Mouse (Mus musculus) forebrain, embryonic 14.5 days (tissue): ENCODE results near the gene Dydc2. TPM values are rescaled to one million over a fixed set of nuclear protein-coding genes. Genes with fewer than 3 reads are reported as not detected.

Experiments
- ATAC-seq: fragments of 200-750 bp; cut with Nextera tagmentation; 2 replicates; pipeline ENCODE4 v1.8.0; 2017; ENCODE audit warnings: mild to moderate bottlenecking, moderate library complexity
- DNase-seq: peaks from one replicate; pipeline ENCODE4 v3.0.0-alpha.2; 2015; ENCODE audit warnings: low spot score
- H3K27ac ChIP-seq: fragments of 300-500 bp; sonication (generic); 2 replicates; pipeline ENCODE4 v1.5.1; 2014; ENCODE audit warnings: low read depth, mild to moderate bottlenecking, control low read depth, low read length, moderate library complexity
- H3K27me3 ChIP-seq: fragments of 300-500 bp; sonication (generic); replicated peaks from 2 replicates; pipeline ENCODE4 v1.6.1; 2014; ENCODE audit warnings: low read length, control low read depth, mixed read lengths; ENCODE audit not compliant: control insufficient read depth, insufficient read depth
- H3K36me3 ChIP-seq: fragments of 300-500 bp; sonication (generic); 2 replicates; pipeline ENCODE4 v1.6.1; 2014; ENCODE audit warnings: low read length, control low read depth; ENCODE audit not compliant: control insufficient read depth, insufficient read depth
- H3K4me1 ChIP-seq: fragments of 300-500 bp; sonication (generic); 2 replicates; pipeline ENCODE4 v1.6.1; 2014; ENCODE audit warnings: antibody characterized with exemption, low read length, control low read depth; ENCODE audit not compliant: control insufficient read depth, insufficient read depth
- H3K4me2 ChIP-seq: fragments of 300-500 bp; sonication (generic); 2 replicates; pipeline ENCODE4 v1.6.1; 2014; ENCODE audit warnings: mild to moderate bottlenecking, control low read depth, low read length
- H3K4me3 ChIP-seq: fragments of 300-500 bp; sonication (generic); 2 replicates; pipeline ENCODE4 v1.5.1; 2014; ENCODE audit warnings: low read depth, low read length, control low read depth
- H3K9ac ChIP-seq: fragments of 300-500 bp; sonication (generic); 2 replicates; pipeline ENCODE4 v1.6.1; 2014; ENCODE audit warnings: mild to moderate bottlenecking, low read length, control low read depth, moderate library complexity
- H3K9me3 ChIP-seq: fragments of 300-500 bp; sonication (generic); replicated peaks from 2 replicates; pipeline ENCODE4 v1.6.1; 2016; ENCODE audit warnings: low read length, control low read depth, mixed read lengths; ENCODE audit not compliant: control insufficient read depth
- WGBS: fragments of 180-500 bp; shearing (Covaris S2); extraction: QIAGEN DNeasy Blood & Tissue Kit; methylation state at CpG from one replicate; pipeline ENCODE4 v1.1.7; 2014; 5-methylcytosine and 5-hydroxymethylcytosine counted together
- polyA plus RNA-seq: library from polyadenylated mRNA; unstranded; fragments of >200 nt; fragmentation: Nextera tagmentation; extraction: Ambion mirVana; gene quantifications from 2 replicates; pipeline ENCODE4 v1.2.1, GENCODE M21; 2014

The Dydc2 gene
- polyA plus RNA-seq, 1 experiment from 2014 or later = 0.58 TPM

GRCm38 (mm10) chr14:40999904-41000645 lies 68.9 kb downstream of the Dydc2 start:
- Histone ChIP-seq H3K9me3 (no peaks in the 10 kb centered on the region), H3K4me1 (peaks cover 10% of the 10 kb centered on the region; the same call in 1 of the 2 replicates), H3K36me3 (peaks cover 41% of the 10 kb centered on the region), H3K4me3 (no peak overlapping the region), H3K4me2 (no peak overlapping the region), H3K27me3 (no peaks in the 10 kb centered on the region), H3K27ac (no peak overlapping the region), H3K9ac (no peak overlapping the region)
- 87% methylated on average over 7 of the region's 7 CpGs for WGBS
- DNase-seq = no peak
- no peak for ATAC-seq

Other genes starting within 250 kb of the Dydc2 start
- gene Sh2d4b, start 175.9 kb downstream of the Dydc2 start, polyA plus RNA-seq = 1.5 and 1.8 TPM in 2 replicates
- 101 and 105 TPM in 2 replicates for gene Tspan14, start 102.4 kb downstream of the Dydc2 start, polyA plus RNA-seq
- gene Fam213a, start 55.4 kb downstream of the Dydc2 start, polyA plus RNA-seq = 33.2 and 48.9 TPM in 2 replicates
- 0.18 TPM in 1 of 2 replicates, not detected in the other for gene Dydc1, start 3.7 kb upstream of the Dydc2 start, polyA plus RNA-seq
- gene Mat1a, start 35.8 kb upstream of the Dydc2 start, polyA plus RNA-seq = not detected in 2 replicates
- not detected in 2 replicates for gene Sftpa1, start 62.6 kb upstream of the Dydc2 start, polyA plus RNA-seq
- gene Mbl1, start 82.2 kb upstream of the Dydc2 start, polyA plus RNA-seq = not detected in 2 replicates
- not detected in 2 replicates for gene Sftpd, start 115.9 kb upstream of the Dydc2 start, polyA plus RNA-seq
- 0.19 TPM in 1 of 2 replicates, not detected in the other for gene Gm2832, start 209.6 kb upstream of the Dydc2 start, polyA plus RNA-seq